Mouse (Mus musculus) CD4-positive naive resting alpha-beta T cell, adult 57 days (primary cell): ENCODE data around the gene Kntc1. TPM values are rescaled to one million over a fixed set of nuclear protein-coding genes. Genes with fewer than 3 reads are reported as not detected.

ENCODE experiments used
- total RNA-seq: library from RNA; stranded (reverse); gene quantifications from one replicate; pipeline ENCODE4 v1.2.4, GENCODE M21; 2023

Gene Kntc1
- 1.1 TPM for total RNA-seq

DNA sequence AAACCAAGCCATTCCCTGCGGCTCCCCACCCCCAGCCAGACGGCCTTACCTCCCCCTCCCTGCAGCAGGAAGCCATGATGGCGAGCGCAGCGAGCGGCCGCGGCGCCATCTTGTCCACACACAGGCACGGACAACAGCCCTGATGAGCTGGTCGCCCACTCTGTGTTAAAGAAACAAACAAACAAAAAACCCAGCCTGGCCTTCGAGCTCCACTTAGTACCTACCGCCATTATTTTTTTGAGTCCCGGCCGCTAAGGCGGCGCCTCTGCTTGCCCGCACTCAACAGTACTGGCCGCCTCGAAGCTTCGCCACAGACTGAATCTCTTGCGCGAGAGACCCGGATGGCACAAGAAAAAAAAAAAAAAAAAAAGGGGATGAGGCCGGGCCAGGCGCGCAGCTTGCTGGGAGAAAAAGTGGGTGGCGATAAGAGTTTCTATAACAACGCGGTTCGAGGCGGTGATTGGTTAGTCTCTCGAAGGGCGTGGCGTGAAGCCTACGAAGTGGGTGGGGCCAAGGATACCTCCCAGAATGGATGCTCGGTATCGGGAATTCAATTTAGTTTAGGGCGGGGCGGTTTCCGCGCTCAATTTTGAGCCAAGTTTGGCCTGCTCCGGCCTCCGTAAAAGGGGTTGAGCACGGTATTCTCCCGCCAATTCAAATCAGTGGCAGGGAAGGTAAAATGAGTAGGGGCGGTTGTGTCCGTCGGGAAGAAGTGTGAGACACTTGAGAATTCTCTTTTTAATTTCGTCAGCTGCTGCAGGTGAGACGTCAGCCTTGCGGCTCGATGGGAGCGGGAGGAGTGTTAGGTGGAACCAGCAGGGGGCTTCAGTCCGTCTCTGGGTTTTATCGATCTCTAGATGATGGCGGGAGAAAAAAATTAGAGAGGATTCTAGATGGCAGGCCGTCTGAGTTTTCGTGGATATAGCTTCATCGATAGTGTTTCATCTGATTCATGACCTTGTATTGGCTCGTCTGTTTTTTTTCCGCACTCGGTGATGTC, at the start of gene Kntc1, which contains the start of gene Rsrc2:
Gene Kntc1 (plus strand): TSS at position 652 of the 1,000 bp plus-strand sequence.
Gene Rsrc2 (minus strand): TSS at position 350 of the 1,000 bp plus-strand sequence.

DNA sequence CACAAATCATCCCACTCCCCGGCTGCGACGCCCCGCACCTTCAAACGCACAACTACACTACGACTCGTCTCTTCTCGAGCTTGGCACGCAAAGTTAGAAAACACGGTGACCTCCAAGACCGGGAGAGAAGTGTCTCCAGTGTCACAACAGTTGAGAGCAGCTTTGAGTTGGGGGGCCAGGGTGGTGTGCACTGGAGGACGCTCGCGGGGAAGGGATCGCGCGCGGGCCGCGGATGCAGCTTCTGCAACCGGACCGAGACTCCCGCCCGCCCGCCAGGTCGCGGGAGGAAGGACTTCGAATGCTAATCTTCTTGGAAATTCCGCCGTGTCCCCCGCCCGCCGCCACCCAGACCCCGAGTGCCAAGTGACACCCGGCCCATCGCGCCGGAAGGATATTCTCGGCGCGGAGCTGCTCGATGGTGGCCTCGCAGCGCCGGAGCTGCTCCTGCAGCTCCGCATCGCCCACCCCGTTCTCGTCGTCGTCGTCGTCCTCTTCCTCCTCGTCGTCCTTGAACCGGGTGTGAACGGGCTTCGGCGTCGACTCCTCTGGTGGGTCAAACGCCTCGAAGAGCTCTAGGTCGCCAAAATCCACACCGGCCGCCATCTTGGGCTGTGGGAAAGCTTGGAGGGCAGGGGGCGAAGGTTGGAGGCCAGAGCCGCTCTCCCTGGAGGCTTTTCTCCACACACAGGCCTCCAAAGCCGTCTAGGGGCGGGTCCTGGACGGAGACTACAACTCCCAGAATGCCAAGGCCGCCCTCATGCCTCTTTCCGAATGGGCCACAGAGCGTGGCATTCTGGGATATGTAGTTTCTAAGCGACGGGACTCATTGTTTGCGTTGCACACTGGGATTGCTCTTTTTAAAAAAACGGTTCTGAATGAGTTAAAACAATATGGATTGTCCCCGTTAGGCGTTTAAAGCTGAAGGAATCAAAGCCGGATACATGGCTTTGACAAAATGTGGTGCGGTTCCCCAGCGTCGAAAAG, 28.9 kb upstream of the Kntc1 start, which contains the start of gene Zcchc8:
Gene Zcchc8 (minus strand): TSS at position 773 of the 984 bp plus-strand sequence.

DNA sequence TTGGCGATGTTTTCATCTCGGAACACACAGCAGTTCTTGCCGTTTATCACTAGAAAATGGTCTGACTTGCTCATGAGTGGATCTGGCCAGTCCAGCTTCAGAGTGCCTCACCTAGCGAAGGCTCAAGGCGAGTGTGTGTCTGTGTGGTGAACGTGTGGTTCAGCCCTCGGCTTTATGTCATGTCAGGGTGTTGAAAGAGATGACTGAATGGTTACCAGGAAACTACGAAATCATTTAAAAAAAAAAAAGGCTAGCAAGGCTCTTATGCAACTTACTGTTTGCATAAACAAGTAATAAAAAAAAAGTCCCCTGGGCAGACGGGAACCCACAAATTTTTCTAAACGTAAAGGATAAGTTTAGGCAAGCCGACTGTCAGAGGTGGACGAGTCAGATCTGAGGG, 115.8 kb downstream of the Kntc1 start, which contains the start of gene Hcar2:
Gene Hcar2 (minus strand): TSS at position 135 of the 400 bp plus-strand sequence.

Other genes with a start within 250 kb of the Kntc1 start
- gene B3gnt4, start 239.3 kb upstream of the Kntc1 start, total RNA-seq, result not detected
- gene Diablo, start 225.5 kb upstream of the Kntc1 start, total RNA-seq, result 55.7 TPM
- gene Gm49027, start 224.2 kb upstream of the Kntc1 start, total RNA-seq, result 4.8 TPM
- 49.0 TPM for gene Vps33a, start 176.7 kb upstream of the Kntc1 start, total RNA-seq
- 99.2 TPM for gene Clip1, start 65.1 kb upstream of the Kntc1 start, total RNA-seq
- 78.7 TPM for gene Zcchc8, start 28.6 kb upstream of the Kntc1 start, total RNA-seq
- gene Rsrc2, start 302 bp upstream of the Kntc1 start, total RNA-seq, result 247 TPM
- gene Hcar2, start 115.8 kb downstream of the Kntc1 start, total RNA-seq, result 1.5 TPM
- 0.33 TPM for gene Hcar1, start 130.3 kb downstream of the Kntc1 start, total RNA-seq
- gene Denr, start 157.5 kb downstream of the Kntc1 start, total RNA-seq, result 33.8 TPM
- gene Gm43518, start 177.7 kb downstream of the Kntc1 start, total RNA-seq, result 3.3 TPM
- 2.2 TPM for gene Ccdc62, start 181.0 kb downstream of the Kntc1 start, total RNA-seq
- gene Hip1r, start 223.9 kb downstream of the Kntc1 start, total RNA-seq, result 36.3 TPM